Mouse (Mus musculus) heart, postnatal 0 days (tissue): ENCODE results near the gene Ceacam16. TPM values are rescaled to one million over a fixed set of nuclear protein-coding genes. Genes with fewer than 3 reads are reported as not detected.

Experiments used
- ATAC-seq: fragments of 200-750 bp; cut with Nextera tagmentation; 2 replicates; pipeline ENCODE4 v1.8.0; 2017; ENCODE audit warnings: low read depth, moderate number of reproducible peaks, moderate library complexity; ENCODE audit not compliant: insufficient read depth
- DNase-seq: peaks from one replicate; pipeline ENCODE4 v3.0.0-alpha.2; 2016; ENCODE audit warnings: low spot score
- H3K27ac ChIP-seq: fragments of 300-500 bp; sonication (generic); 2 replicates; pipeline ENCODE4 v1.5.1; 2014; ENCODE audit warnings: low read depth, mild to moderate bottlenecking
- H3K27me3 ChIP-seq: fragments of 300-500 bp; sonication (generic); 2 replicates; pipeline ENCODE4 v1.6.1; 2014; ENCODE audit warnings: low read length, mixed read lengths; ENCODE audit not compliant: control insufficient read depth, insufficient read depth
- H3K36me3 ChIP-seq: fragments of 300-500 bp; sonication (generic); replicated peaks from 2 replicates; pipeline ENCODE4 v1.6.1; 2014; ENCODE audit warnings: low read length, mixed read lengths; ENCODE audit not compliant: control insufficient read depth, insufficient read depth
- H3K4me1 ChIP-seq: fragments of 300-500 bp; sonication (generic); 2 replicates; pipeline ENCODE4 v1.6.1; 2014; ENCODE audit warnings: antibody characterized with exemption; ENCODE audit not compliant: control insufficient read depth, insufficient read depth
- H3K4me2 ChIP-seq: fragments of 300-500 bp; sonication (generic); 2 replicates; pipeline ENCODE4 v1.6.1; 2014; ENCODE audit warnings: low read depth, mild to moderate bottlenecking, low read length, moderate library complexity
- H3K4me3 ChIP-seq: fragments of 300-500 bp; sonication (generic); 2 replicates; pipeline ENCODE4 v1.5.1; 2014; ENCODE audit warnings: low read depth, low read length
- H3K9ac ChIP-seq: fragments of 300-500 bp; sonication (generic); replicated peaks from 2 replicates; pipeline ENCODE4 v1.6.1; 2014; ENCODE audit warnings: low read depth, low read length, mixed read lengths
- H3K9me3 ChIP-seq: fragments of 300-500 bp; sonication (generic); replicated peaks from 2 replicates; pipeline ENCODE4 v1.6.1; 2016; ENCODE audit warnings: low read length; ENCODE audit not compliant: control insufficient read depth
- CTCF ChIP-seq: IDR thresholded peaks from 2 replicates; pipeline ENCODE4 v1.5.1; 2016; ENCODE audit warnings: antibody characterized with exemption, control low read depth, low read depth
- EP300 ChIP-seq: IDR thresholded peaks from 2 replicates; pipeline ENCODE4 v1.6.1; 2016; ENCODE audit warnings: antibody characterized with exemption, low read depth
- WGBS: fragments of 180-500 bp; shearing (Covaris S2); extraction: QIAGEN DNeasy Blood & Tissue Kit; methylation state at CpG from one replicate; pipeline ENCODE4 v1.1.7; 2014; 5-methylcytosine and 5-hydroxymethylcytosine counted together
- polyA plus RNA-seq: library from polyadenylated mRNA; unstranded; fragments of >200 nt; fragmentation: Nextera tagmentation; extraction: Ambion mirVana; gene quantifications from 2 replicates; pipeline ENCODE4 v1.2.1, GENCODE M21; 2015
- total RNA-seq: library from RNA; depleted of rRNA; stranded (reverse); fragments of >200 nt; gene quantifications from 2 replicates; pipeline ENCODE4 v1.2.3, GENCODE M21; 2014; ENCODE audit warnings: low replicate concordance

Gene Ceacam16
- total and polyA plus RNA-seq, 2 experiments from 2014 or later, result not detected

GRCm38 (mm10) chr7:19822604-19823058, 38.5 kb downstream of the Ceacam16 start, which contains the start of gene Bcl3:
Gene Bcl3, minus strand, starts transcription at chr7:19822770.
- DNase-seq, result no peak
- Histone ChIP-seq H3K27ac (peak within 1 kb of the TSS; percentile 76), H3K4me3 (peak within 1 kb of the TSS; percentile 52), H3K27me3 (peaks cover 12% of the 10 kb centered on the region), H3K4me1 (peaks cover 16% of the 10 kb centered on the region; the same call in 1 of the 2 replicates), H3K9ac (peak within 1 kb of the TSS; percentile 65), H3K9me3 (no peaks in the 10 kb centered on the region), H3K36me3 (no peaks in the 10 kb centered on the region), H3K4me2 (peak within 1 kb of the TSS; percentile 75)
- no peak for ATAC-seq
- WGBS, result 2% methylated on average over 22 of the region's 42 CpGs
- TF ChIP-seq EP300 (no peak), CTCF (no peak)

DNA sequence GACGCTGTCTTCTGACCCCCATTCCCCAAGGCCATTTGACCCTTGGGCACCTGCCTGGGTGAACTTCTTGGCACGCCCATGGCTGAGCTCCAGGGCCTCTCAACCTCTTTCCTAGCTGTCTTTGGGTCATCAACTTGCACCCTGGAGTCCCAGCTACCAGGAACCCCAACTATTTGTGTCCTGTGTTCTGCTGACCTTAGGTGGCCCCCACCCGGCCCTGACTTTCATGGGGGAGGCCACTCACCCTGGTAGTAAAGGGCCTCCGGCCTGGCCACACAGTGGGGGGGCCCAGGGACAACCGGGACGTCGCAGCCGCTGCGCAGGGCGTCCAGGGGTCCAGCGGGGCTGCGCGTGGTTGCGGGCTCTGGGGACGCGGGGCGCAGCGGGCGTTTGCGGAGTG, 38.9 kb downstream of the Ceacam16 start:
- TF ChIP-seq CTCF, result no peak
- no peak for TF ChIP-seq EP300
- H3K4me1 ChIP-seq, result peaks cover 18% of the 10 kb centered on the region; the same call in 1 of the 2 replicates
- H3K9ac ChIP-seq, result peak overlapping the region; percentile 65
- ATAC-seq (no peak), DNase-seq (no peak)
- peak overlapping the region; percentile 75 for H3K4me2 ChIP-seq
- peak overlapping the region; percentile 52 for H3K4me3 ChIP-seq
- no peaks in the 10 kb centered on the region for H3K36me3 ChIP-seq
- no peaks in the 10 kb centered on the region for H3K9me3 ChIP-seq
- peaks cover 12% of the 10 kb centered on the region for H3K27me3 ChIP-seq
- WGBS, result 7% methylated on average over 19 of the region's 20 CpGs
- H3K27ac ChIP-seq, result no peak overlapping the region

GRCm38 (mm10) chr7:19821633-19822032, 39.5 kb downstream of the Ceacam16 start:
- Histone ChIP-seq H3K4me2 (no peak overlapping the region; the same call in 1 of the 2 replicates), H3K9ac (no peak overlapping the region), H3K36me3 (no peaks in the 10 kb centered on the region), H3K27ac (no peak overlapping the region), H3K4me3 (peak overlapping the region; percentile 52; the same call in 1 of the 2 replicates), H3K27me3 (peaks cover 12% of the 10 kb centered on the region), H3K4me1 (peaks cover 24% of the 10 kb centered on the region), H3K9me3 (no peaks in the 10 kb centered on the region)
- WGBS, result 80% methylated on average over 7 of the region's 7 CpGs
- ATAC-seq, result no peak
- no peak for DNase-seq
- no peak for TF ChIP-seq EP300
- no peak for TF ChIP-seq CTCF

DNA sequence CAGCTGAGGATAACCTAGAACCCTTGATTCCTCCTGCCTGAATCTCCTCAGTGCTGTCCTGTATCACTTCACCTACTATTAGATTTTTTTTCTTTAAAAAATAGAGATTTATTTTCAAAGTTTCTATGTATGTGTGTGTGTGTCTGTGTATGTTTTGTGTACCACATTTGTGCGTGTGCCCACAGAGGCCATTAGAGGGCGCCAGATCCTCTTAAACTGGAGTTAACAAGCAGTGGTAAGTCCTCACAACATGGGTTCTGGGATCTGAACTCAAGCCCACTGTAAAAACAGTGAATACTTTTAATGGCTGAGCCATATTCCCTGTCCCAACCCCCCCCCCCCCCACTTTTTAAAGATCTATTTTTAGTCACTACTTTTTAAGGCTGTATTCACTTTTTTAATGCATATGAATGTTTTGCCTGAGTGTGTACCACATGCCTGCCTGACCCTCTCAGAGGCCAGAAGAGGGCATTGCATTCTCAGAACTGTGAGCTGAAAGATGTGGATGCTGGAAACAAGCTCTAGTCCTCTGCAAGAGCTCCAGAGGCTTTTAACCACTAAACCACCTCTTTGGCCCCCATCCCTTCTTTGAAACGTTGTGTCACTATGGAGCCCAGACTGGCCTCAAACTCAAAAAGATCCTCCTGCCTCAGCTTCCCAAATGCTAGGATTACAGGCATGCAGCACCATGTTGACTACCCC, 40.6 kb downstream of the Ceacam16 start:
- DNase-seq, result no peak
- Histone ChIP-seq H3K27me3 (peaks cover 12% of the 10 kb centered on the region), H3K27ac (no peak overlapping the region), H3K36me3 (no peaks in the 10 kb centered on the region), H3K9me3 (no peaks in the 10 kb centered on the region), H3K4me2 (no peak overlapping the region), H3K9ac (no peak overlapping the region), H3K4me1 (peaks cover 28% of the 10 kb centered on the region), H3K4me3 (no peak overlapping the region)
- no peak for ATAC-seq
- TF ChIP-seq CTCF, result 0 out of 2 replicates have a peak, but pooled peaks have one; percentile 5
- TF ChIP-seq EP300, result no peak
- 71% methylated on average over 3 of the region's 3 CpGs for WGBS

- no peaks in the 10 kb centered on the region for H3K36me3 ChIP-seq
- H3K4me3 ChIP-seq, result no peak overlapping the region
- 80% methylated on average over 7 of the region's 7 CpGs for WGBS
- H3K4me2 ChIP-seq, result no peak overlapping the region
- peaks cover 12% of the 10 kb centered on the region for H3K27me3 ChIP-seq
- ATAC-seq (no peak), DNase-seq (no peak)
- no peaks in the 10 kb centered on the region for H3K9me3 ChIP-seq
- H3K9ac ChIP-seq, result no peak overlapping the region
- H3K4me1 ChIP-seq, result peaks cover 18% of the 10 kb centered on the region
- H3K27ac ChIP-seq, result no peak overlapping the region
- no peak for TF ChIP-seq CTCF
- no peak for TF ChIP-seq EP300
These were observed 42.2 kb downstream of the Ceacam16 start for GRCm38 (mm10) chr7:19818875-19819274.
